Mouse (Mus musculus) 3T3-L1 (cell line): ENCODE data around the gene Trub1.

Experiments
- DNase-seq: peaks from one replicate; pipeline ENCODE4 v3.0.0-alpha.2; 2015; ENCODE audit warnings: low read depth, low spot score

Gene Trub1

GRCm38 (mm10) chr19:57441501-57441900 lies 11.2 kb upstream of the Trub1 start:
- peak; percentile 19 for DNase-seq

- DNase-seq = no peak
These were observed 9.6 kb upstream of the Trub1 start for GRCm38 (mm10) chr19:57442936-57443657.

- no peak for DNase-seq
These were observed 7.7 kb upstream of the Trub1 start for GRCm38 (mm10) chr19:57445049-57445448.

GRCm38 (mm10) chr19:57450849-57451248 lies 1.9 kb upstream of the Trub1 start:
- no peak for DNase-seq

GRCm38 (mm10) chr19:57451762-57452161 lies 950 bp upstream of the Trub1 start:
- no peak for DNase-seq

- no peak for DNase-seq
These were observed 497 bp downstream of the Trub1 start for GRCm38 (mm10) chr19:57453218-57453600.

- DNase-seq = no peak
These were observed 2.7 kb downstream of the Trub1 start for GRCm38 (mm10) chr19:57455286-57455960.

GRCm38 (mm10) chr19:57457075-57457474 lies 4.4 kb downstream of the Trub1 start:
- peak; percentile 72 for DNase-seq

- DNase-seq = no peak
These were observed 11.0 kb downstream of the Trub1 start for GRCm38 (mm10) chr19:57463741-57464140.

- no peak for DNase-seq
These were observed 13.0 kb downstream of the Trub1 start for GRCm38 (mm10) chr19:57465742-57466141.

- no peak for DNase-seq
These were observed 18.3 kb downstream of the Trub1 start for GRCm38 (mm10) chr19:57471033-57471432.

GRCm38 (mm10) chr19:57472169-57472568 lies 19.5 kb downstream of the Trub1 start:
- DNase-seq = no peak

- no peak for DNase-seq
These were observed 20.6 kb downstream of the Trub1 start for GRCm38 (mm10) chr19:57473301-57473700.

- no peak for DNase-seq
These were observed 22.6 kb downstream of the Trub1 start for GRCm38 (mm10) chr19:57475298-57475697.

- DNase-seq = no peak
These were observed 24.6 kb downstream of the Trub1 start for GRCm38 (mm10) chr19:57477310-57477709.

- DNase-seq = no peak
These were observed 25.3 kb downstream of the Trub1 start for GRCm38 (mm10) chr19:57478056-57478455.

GRCm38 (mm10) chr19:57479886-57480655 lies 27.4 kb downstream of the Trub1 start:
- DNase-seq = no peak

GRCm38 (mm10) chr19:57481743-57482259 lies 29.1 kb downstream of the Trub1 start:
- DNase-seq = no peak

- DNase-seq = peak; percentile 48
These were observed 30.1 kb downstream of the Trub1 start for GRCm38 (mm10) chr19:57482815-57483214.

GRCm38 (mm10) chr19:57487051-57487658 lies 34.4 kb downstream of the Trub1 start:
- DNase-seq = no peak

- DNase-seq = no peak
These were observed 36.8 kb downstream of the Trub1 start for GRCm38 (mm10) chr19:57489527-57489926.

GRCm38 (mm10) chr19:57491030-57491429 lies 38.3 kb downstream of the Trub1 start:
- no peak for DNase-seq
